Mouse (Mus musculus) kidney, embryonic 14.5 days (tissue): ENCODE data around the gene Nek2. TPM values are rescaled to one million over a fixed set of nuclear protein-coding genes. Genes with fewer than 3 reads are reported as not detected.

ENCODE experiments used
- ATAC-seq: fragments of 200-750 bp; cut with Nextera tagmentation; 2 replicates; pipeline ENCODE4 v1.8.0; 2017; ENCODE audit warnings: moderate number of reproducible peaks, mild to moderate bottlenecking, moderate TSS enrichment, moderate library complexity; ENCODE audit not compliant: low FRiP score, low TSS enrichment
- H3K27ac ChIP-seq: fragments of 300-500 bp; sonication (generic); 2 replicates; pipeline ENCODE4 v1.5.1; 2014; ENCODE audit warnings: low read depth, mild to moderate bottlenecking, low read length, moderate library complexity, mixed read lengths
- H3K27me3 ChIP-seq: fragments of 300-500 bp; sonication (generic); 2 replicates; pipeline ENCODE4 v1.6.1; 2014; ENCODE audit warnings: mild to moderate bottlenecking, low read length; ENCODE audit not compliant: control insufficient read depth, insufficient read depth
- H3K36me3 ChIP-seq: fragments of 300-500 bp; sonication (generic); 2 replicates; pipeline ENCODE4 v1.6.1; 2014; ENCODE audit warnings: low read length, mixed read lengths; ENCODE audit not compliant: control insufficient read depth, insufficient read depth
- H3K4me1 ChIP-seq: fragments of 300-500 bp; sonication (generic); 2 replicates; pipeline ENCODE4 v1.6.1; 2014; ENCODE audit warnings: low read length, mixed read lengths; ENCODE audit not compliant: control insufficient read depth, insufficient read depth
- H3K4me2 ChIP-seq: fragments of 300-500 bp; sonication (generic); replicated peaks from 2 replicates; pipeline ENCODE4 v1.6.1; 2014; ENCODE audit warnings: low read depth, mild to moderate bottlenecking, low read length
- H3K4me3 ChIP-seq: fragments of 300-500 bp; sonication (generic); 2 replicates; pipeline ENCODE4 v1.5.1; 2014; ENCODE audit warnings: mild to moderate bottlenecking, low read length
- H3K9ac ChIP-seq: fragments of 300-500 bp; sonication (generic); 2 replicates; pipeline ENCODE4 v1.6.1; 2014; ENCODE audit warnings: low read depth, mild to moderate bottlenecking, low read length, moderate library complexity
- H3K9me3 ChIP-seq: fragments of 300-500 bp; sonication (generic); 2 replicates; pipeline ENCODE4 v1.6.1; 2016; ENCODE audit warnings: low read length; ENCODE audit not compliant: control insufficient read depth
- WGBS: fragments of 180-500 bp; shearing (Covaris S2); extraction: QIAGEN DNeasy Blood & Tissue Kit; methylation state at CpG from one replicate; pipeline ENCODE4 v1.1.7; 2014; 5-methylcytosine and 5-hydroxymethylcytosine counted together
- polyA plus RNA-seq: library from polyadenylated mRNA; unstranded; fragments of >200 nt; fragmentation: Nextera tagmentation; extraction: Ambion mirVana; gene quantifications from 2 replicates; pipeline ENCODE4 v1.2.1, GENCODE M21; 2014

Gene Nek2
- polyA plus RNA-seq, 1 experiment from 2014 or later = 45.5 TPM

DNA sequence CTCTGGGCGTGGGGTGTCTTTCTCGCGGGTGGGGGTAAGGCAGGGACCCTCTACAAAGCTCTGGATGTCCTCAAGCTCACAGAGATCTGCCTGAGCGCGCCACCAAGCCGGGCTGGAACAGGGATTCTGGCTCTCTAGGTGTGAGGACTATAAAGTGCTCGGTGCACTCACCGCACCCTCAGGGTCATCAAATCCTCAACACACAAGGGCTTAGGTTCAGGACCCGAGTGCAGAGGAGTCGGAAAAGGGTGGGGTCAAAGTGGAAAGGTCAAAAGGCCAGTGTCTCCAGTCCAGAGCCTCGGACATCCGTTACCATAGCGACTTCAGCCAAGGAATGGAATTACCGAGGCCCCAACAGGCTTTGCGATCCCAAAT is 306 bp upstream of the Nek2 start:
- H3K4me1 ChIP-seq = peaks cover 13% of the 10 kb centered on the region; the same call in 1 of the 2 replicates
- no peak overlapping the region for H3K27ac ChIP-seq
- H3K4me2 ChIP-seq = peak overlapping the region; percentile 76
- peak; percentile 46 for ATAC-seq
- no peaks in the 10 kb centered on the region for H3K27me3 ChIP-seq
- peak overlapping the region; percentile 46; the same call in 1 of the 2 replicates for H3K9ac ChIP-seq
- no peaks in the 10 kb centered on the region for H3K9me3 ChIP-seq
- H3K36me3 ChIP-seq = peaks cover 31% of the 10 kb centered on the region
- peak overlapping the region; percentile 89 for H3K4me3 ChIP-seq
- 5% methylated on average over 15 of the region's 15 CpGs for WGBS

DNA sequence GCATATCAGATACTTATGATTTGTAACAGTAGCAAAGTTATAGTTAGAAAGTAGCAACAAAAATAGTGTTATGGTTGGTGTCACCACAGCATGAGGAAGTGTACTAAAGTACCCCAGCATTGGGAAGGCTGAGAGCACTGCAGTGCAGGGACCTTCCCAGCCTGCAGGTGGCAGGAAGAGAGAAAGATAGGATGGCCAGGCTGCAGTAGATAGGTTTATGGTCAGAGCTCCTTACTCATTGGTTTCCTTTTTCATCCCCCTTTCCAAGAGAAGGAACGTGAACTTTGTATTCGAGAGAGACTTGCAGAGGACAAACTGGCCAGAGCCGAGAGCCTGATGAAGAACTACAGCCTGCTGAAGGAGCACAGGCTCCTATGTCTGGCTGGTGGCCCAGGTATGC is 7.9 kb downstream of the Nek2 start:
- Histone ChIP-seq H3K4me3 (no peak overlapping the region), H3K4me1 (no peaks in the 10 kb centered on the region), H3K9me3 (no peaks in the 10 kb centered on the region), H3K9ac (no peak overlapping the region), H3K27me3 (no peaks in the 10 kb centered on the region), H3K4me2 (no peak overlapping the region), H3K36me3 (peaks cover 83% of the 10 kb centered on the region), H3K27ac (no peak overlapping the region)
- WGBS = 79% methylated on average over 3 of the region's 3 CpGs
- no peak for ATAC-seq

DNA sequence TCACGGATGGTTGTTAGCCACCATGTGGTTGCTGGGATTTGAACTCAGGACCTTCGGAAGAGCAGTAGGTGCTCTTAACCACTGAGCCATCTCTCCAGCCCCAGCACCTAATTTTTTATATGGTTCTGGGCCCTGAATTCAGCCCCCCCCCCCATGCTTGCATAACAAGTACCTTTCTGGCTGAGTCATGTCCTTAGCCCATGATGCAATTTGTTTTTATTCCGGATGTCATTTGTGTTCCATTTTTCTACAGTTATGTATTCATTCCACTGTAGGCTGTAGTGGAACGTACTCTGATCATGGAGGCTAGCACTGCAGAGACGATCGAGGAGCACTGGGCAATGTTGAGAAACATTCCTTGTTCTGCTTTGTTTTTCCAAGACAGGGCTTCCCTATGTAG is 12.2 kb downstream of the Nek2 start:
- H3K27me3 ChIP-seq = no peaks in the 10 kb centered on the region
- WGBS = 93% methylated on average over 6 of the region's 6 CpGs
- H3K4me1 ChIP-seq = 0 out of 2 replicates have a peak, but pooled peaks cover 5% of the 10 kb centered on the region
- no peak overlapping the region for H3K4me2 ChIP-seq
- no peaks in the 10 kb centered on the region for H3K9me3 ChIP-seq
- H3K9ac ChIP-seq = no peak overlapping the region
- H3K4me3 ChIP-seq = no peak overlapping the region
- no peak for ATAC-seq
- peaks cover 42% of the 10 kb centered on the region for H3K36me3 ChIP-seq
- H3K27ac ChIP-seq = no peak overlapping the region

DNA sequence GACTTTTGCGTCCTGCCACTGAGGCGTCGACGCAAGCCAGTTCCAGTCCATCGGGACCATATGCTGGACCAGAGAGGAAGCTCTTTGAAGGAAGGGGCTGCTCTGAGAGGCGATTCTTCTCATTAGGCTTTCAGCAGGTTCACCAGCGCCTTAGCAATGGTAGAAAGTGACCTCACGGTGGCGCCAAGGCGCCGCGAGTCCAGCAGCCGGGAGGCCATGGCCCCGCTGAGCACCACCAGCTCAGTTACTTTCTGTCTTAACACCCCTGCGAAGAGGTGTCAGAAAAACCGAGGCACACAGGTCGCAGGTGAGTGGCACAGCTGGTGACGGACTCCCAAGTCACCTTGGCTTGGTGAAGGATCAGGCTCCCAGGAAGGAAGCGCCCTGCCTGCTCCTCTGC is 13.6 kb downstream of the Nek2 start:
- Histone ChIP-seq H3K4me3 (no peak overlapping the region), H3K36me3 (peaks cover 29% of the 10 kb centered on the region), H3K4me1 (peaks cover 11% of the 10 kb centered on the region; the same call in 1 of the 2 replicates), H3K27ac (no peak overlapping the region), H3K27me3 (no peaks in the 10 kb centered on the region), H3K9me3 (no peaks in the 10 kb centered on the region), H3K9ac (no peak overlapping the region), H3K4me2 (no peak overlapping the region)
- ATAC-seq = peak; percentile 79
- 9% methylated on average over 19 of the region's 19 CpGs for WGBS

DNA sequence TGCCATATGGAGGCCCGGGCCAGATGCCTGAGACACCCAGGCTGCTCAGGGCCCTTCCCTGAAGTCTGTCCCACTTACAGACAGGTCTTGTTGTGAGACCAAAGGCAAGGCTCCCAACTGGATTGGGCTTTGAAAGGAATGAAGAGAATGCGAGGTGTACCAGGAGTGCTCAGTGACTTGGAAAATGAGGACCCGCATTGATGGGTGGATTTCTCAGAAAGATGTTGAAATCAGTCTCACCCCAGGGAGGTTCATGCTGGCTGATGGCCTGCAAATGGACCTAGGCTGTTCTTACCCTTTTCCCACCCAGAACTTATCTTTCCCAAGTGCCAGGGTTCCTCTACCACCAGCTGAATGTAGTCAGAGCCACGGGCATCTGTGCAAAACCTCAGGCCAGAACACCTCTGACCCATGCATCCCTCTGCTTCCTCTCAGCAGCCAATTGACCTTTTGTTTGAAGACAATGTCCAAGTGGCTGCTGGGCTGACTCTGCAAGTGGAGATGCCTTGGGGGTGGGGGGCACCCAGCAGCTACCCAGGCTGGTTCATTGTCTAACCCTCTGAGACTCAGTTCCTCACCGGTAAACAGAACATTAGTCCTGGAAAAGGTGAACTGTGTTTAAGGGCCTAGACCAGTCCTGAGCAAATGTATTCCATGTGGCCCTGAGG is 15.2 kb downstream of the Nek2 start:
- Histone ChIP-seq H3K27me3 (no peaks in the 10 kb centered on the region), H3K36me3 (peaks cover 13% of the 10 kb centered on the region), H3K4me1 (peaks cover 11% of the 10 kb centered on the region; the same call in 1 of the 2 replicates), H3K9ac (no peak overlapping the region; the same call in 1 of the 2 replicates), H3K27ac (no peak overlapping the region), H3K9me3 (no peaks in the 10 kb centered on the region), H3K4me2 (no peak overlapping the region), H3K4me3 (no peak overlapping the region)
- ATAC-seq = no peak
- 73% methylated on average over 5 of the region's 5 CpGs for WGBS

DNA sequence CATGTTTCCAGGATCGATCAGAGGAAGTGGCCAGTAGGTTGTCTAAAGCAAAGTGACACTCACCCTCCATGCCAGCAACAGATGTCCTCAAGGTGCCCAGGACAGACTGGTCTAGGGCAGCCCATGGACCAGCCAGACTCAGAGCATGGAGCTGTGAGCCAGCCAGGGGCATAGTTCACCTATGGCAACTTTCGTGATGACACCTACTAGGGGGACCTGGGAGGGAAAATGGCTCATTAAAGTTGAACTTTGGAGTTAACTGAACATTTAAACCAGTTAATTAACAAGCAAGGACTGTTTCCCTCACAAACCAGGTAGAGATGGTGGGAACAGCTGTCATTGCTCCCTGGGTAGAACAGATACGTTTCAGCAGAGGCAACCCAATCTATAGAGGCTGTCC is 16.4 kb downstream of the Nek2 start:
- peaks cover 6% of the 10 kb centered on the region; the same call in 1 of the 2 replicates for H3K36me3 ChIP-seq
- no peak for ATAC-seq
- peaks cover 11% of the 10 kb centered on the region; the same call in 1 of the 2 replicates for H3K4me1 ChIP-seq
- no peaks in the 10 kb centered on the region for H3K9me3 ChIP-seq
- no peak overlapping the region for H3K27ac ChIP-seq
- H3K4me2 ChIP-seq = no peak overlapping the region
- H3K4me3 ChIP-seq = no peak overlapping the region
- no peaks in the 10 kb centered on the region for H3K27me3 ChIP-seq
- WGBS = 70% methylated on average over 3 of the region's 3 CpGs
- no peak overlapping the region for H3K9ac ChIP-seq

DNA sequence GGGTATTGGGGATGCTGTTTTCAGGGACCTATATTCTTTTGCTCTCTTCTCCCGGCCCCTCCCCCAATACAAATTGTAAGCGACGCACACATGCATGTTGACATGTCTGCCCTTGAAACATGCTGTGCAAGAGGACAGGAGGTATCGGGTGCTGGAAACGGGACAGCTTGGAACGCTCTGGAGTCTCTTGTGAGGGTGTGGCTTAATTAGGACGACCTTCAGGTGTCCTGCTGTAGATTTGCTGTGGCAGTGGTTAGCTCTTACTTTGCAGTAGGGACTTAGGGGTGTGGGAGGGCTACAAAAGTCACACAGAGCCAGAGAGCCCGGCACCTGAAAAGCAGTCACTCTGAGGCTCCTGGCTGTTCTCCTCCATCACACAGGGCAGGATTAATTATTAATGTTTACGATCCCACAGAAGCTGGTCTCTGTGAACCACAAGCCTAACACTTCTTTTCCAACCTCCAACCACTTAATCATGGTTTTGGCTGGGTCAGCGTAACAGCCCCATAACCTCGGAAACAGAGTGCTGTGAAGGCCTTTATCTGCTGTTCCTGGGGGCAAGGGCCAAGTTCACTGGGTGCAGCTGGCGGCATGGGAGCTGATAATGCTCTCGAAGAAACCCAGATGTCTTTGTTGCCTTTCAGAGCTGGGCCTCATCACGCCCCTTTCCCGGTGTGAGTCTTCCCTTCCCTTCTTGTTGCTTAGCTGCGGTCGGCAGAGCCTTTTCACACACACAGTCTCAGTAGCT is 17.9 kb downstream of the Nek2 start:
- ATAC-seq = peak; percentile 37; the same call in 1 of the 2 replicates
- Histone ChIP-seq H3K27me3 (no peaks in the 10 kb centered on the region), H3K27ac (peak overlapping the region; percentile 47; the same call in 1 of the 2 replicates), H3K9me3 (no peaks in the 10 kb centered on the region), H3K36me3 (no peaks in the 10 kb centered on the region), H3K4me3 (no peak overlapping the region), H3K4me1 (peaks cover 11% of the 10 kb centered on the region; the same call in 1 of the 2 replicates), H3K4me2 (no peak overlapping the region; the same call in 1 of the 2 replicates), H3K9ac (no peak overlapping the region)
- WGBS = 38% methylated on average over 17 of the region's 17 CpGs

DNA sequence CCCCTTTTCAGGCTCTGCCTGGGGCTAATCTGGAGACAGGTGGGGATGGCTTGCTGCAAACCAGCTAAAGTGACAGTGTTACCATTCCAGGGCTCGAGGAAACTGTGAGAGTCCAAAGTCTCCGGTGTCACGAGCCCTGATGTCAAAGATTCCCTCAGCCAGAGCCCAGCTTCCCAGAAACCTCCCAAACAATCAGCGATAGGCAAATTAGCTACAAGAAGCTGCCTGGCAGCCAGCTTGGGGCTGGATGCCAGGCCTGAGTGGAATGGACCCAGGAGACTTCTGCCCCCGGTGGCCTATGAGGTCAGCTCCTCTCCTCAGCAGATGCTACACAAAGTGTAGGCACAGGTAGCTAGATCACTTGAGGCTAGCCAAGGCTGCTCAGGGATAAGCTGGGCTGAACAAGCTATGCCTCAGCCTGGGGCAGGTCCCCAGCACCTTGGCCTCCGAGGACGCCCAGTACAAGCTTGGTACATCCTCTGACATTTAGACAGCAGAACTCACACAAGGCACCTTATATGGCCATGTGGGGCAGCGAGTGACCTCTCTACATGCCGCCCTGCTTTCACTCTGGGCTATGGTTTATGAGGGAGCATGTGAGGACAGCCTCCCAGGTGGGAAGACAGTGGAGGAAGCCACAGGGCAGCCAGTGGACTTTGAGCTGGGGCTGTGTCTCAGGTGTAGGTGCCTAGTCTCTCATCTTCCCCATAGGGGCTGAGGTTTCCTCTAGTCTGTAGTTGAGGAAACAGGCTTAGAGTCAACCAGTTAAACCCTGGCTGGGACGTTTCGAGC is 19.7 kb downstream of the Nek2 start:
- Histone ChIP-seq H3K4me1 (peaks cover 11% of the 10 kb centered on the region; the same call in 1 of the 2 replicates), H3K27me3 (no peaks in the 10 kb centered on the region), H3K36me3 (no peaks in the 10 kb centered on the region), H3K9me3 (no peaks in the 10 kb centered on the region), H3K27ac (no peak overlapping the region), H3K4me3 (no peak overlapping the region), H3K9ac (no peak overlapping the region), H3K4me2 (no peak overlapping the region)
- ATAC-seq = no peak
- 84% methylated on average over 11 of the region's 11 CpGs for WGBS
